Mouse (Mus musculus): ENCODE data around the gene Olfr1509. TPM values are rescaled to one million over a fixed set of nuclear protein-coding genes. Genes with fewer than 3 reads are reported as not detected.
"Not testable (repeated sequence)": the region's sequence is repeated elsewhere in the genome, so short reads cannot be mapped to it uniquely, and the experiment has no call there.

Gene Olfr1509
- not detected in 2 replicates for polyA plus RNA-seq (2012; ENCODE audit: insufficient read depth, insufficient read length, low replicate concordance, missing spikeins)

GRCm38 (mm10) chr14:52442690-52443089, at the start of gene Olfr1509:
Olfr1509 (plus strand) TSS chr14:52442990.
- no peak within 1 kb of the TSS for H3K4me3 ChIP-seq (ENCODE audit: insufficient read depth, low read depth, low read length)
- no peak within 1 kb of the TSS for H3K27ac ChIP-seq (ENCODE audit: insufficient read depth, low read depth, low read length)
- H3K4me1 ChIP-seq (ENCODE audit: control insufficient read depth, insufficient read depth, low read length) = no peaks in the 10 kb centered on the region
- TF ChIP-seq CTCF (IDR thresholded peaks at IDR 0.05; ENCODE audit: insufficient read depth, low read depth, low read length) = no peak

DNA sequence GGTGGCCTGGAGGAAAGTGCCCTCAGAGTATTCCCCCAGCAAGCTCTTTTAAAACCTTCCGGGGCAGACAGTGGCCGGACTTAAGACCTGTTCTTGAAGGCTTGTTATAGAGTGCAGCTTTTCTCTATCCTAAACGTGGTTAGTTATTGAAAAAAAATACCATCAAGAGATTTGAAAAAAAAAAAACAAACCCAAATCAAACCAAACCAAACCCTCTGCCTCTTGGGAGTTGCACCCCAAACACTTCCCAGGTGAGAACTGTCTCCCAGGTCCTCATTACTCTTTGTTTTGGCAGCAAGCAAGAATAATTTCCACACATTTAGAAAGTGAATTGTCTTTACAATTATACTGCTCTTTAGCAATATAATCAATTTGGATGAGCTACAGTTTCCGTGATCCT, 45.5 kb upstream of the Olfr1509 start, which contains the start of gene Olfr1511:
Olfr1511 (minus strand) TSS at position 101 of the 400 bp plus-strand sequence.
- TF ChIP-seq CTCF (IDR thresholded peaks at IDR 0.05; ENCODE audit: insufficient read depth, low read depth, low read length) (no peak), POLR2A (IDR thresholded peaks at IDR 0.05; ENCODE audit: insufficient read depth, low read depth, low read length) (no peak)
- WGBS = 77% methylated on average over 4 of the region's 4 CpGs
- no peak within 1 kb of the TSS for H3K4me3 ChIP-seq (ENCODE audit: insufficient read depth, low read depth, low read length)
- H3K4me1 ChIP-seq (ENCODE audit: control insufficient read depth, insufficient read depth, low read length) = no peaks in the 10 kb centered on the region
- no peak within 1 kb of the TSS for H3K27ac ChIP-seq (ENCODE audit: insufficient read depth, low read depth, low read length)

DNA sequence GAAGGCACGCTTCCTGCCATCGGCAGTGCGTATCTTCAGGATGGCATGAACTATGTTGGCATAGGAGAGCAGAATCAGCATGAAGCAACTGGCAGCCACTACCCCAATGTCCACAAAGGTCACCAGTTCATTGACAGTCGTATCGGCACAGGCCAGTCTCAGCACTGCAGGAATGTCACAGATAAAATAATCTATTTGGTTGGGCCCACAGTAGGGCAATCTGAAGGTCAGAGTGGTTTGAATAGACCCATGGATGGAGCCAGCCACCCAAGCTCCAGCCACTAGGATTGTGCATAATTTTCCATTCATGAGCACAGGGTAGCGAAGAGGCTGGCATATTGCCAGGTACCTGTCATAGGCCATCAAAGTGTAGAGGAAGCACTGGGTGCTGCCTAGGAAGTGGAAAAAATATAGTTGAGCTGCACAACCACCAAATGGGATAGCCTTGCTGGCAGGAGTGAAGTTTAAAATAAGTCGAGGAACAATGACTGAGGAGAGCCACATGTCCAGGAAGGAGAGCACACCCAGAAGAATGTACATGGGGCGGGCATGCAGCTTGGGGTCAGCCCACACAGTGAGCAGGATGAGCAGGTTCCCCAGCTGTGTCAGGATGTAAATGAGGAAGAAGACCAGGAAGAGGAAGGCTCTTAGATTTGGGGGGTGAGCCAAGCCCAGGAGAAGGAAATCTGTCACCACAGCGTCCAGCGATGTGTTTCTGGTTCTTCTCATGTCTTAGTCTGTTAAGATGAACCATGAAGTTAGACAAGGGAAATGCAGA, 32.5 kb upstream of the Olfr1509 start:
- WGBS = 72% methylated on average over 7 of the region's 10 CpGs

DNA sequence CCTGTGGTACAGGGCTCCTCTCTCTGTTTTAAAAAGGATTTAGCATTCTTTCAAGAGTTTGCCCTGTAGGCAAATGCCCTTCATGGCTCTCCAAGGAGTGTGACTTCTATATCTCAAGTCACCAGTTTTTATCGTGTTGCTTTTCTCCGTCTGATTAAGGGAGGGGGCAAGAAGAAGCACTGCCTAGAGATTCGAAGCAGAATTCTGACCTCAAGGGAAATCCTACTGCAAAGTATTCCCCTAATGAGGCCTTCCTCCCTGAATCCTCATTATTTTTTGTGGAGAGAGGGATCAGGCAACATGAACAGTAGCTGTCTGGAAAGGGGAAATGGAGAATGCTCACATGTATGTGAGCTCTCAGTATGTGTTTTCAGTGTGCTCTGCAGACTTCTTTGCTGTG, 28.5 kb upstream of the Olfr1509 start, which contains the start of gene Olfr1510:
Olfr1510 (minus strand) TSS at position 101 of the 400 bp plus-strand sequence.
- whole genome bisulfite sequencing = 90% methylated on average over 3 of the region's 3 CpGs
- TF ChIP-seq POLR2A (IDR thresholded peaks at IDR 0.05; ENCODE audit: insufficient read depth, low read depth, low read length) (no peak), CTCF (IDR thresholded peaks at IDR 0.05; ENCODE audit: insufficient read depth, low read depth, low read length) (no peak)
- H3K4me3 ChIP-seq (ENCODE audit: insufficient read depth, low read depth, low read length) = no peak within 1 kb of the TSS
- no peak within 1 kb of the TSS for H3K27ac ChIP-seq (ENCODE audit: insufficient read depth, low read depth, low read length)
- H3K4me1 ChIP-seq (ENCODE audit: control insufficient read depth, insufficient read depth, low read length) = no peaks in the 10 kb centered on the region

More for the DNA sequence above, 32.5 kb upstream of the Olfr1509 start:
- not testable (repeated sequence) for H3K4me3 ChIP-seq (ENCODE audit: insufficient read depth, low read depth, low read length); H3K27ac ChIP-seq (ENCODE audit: insufficient read depth, low read depth, low read length); H3K4me1 ChIP-seq (ENCODE audit: control insufficient read depth, insufficient read depth, low read length)

GRCm38 (mm10) chr14:52427686-52428085, 15.1 kb upstream of the Olfr1509 start:
- H3K27ac ChIP-seq (ENCODE audit: insufficient read depth, low read depth, low read length) = no peak overlapping the region
- no peak overlapping the region for H3K4me3 ChIP-seq (ENCODE audit: insufficient read depth, low read depth, low read length)
- H3K4me1 ChIP-seq (ENCODE audit: control insufficient read depth, insufficient read depth, low read length) = no peaks in the 10 kb centered on the region
- WGBS = 97% methylated on average over 1 of the region's 1 CpGs
- TF ChIP-seq CTCF (IDR thresholded peaks at IDR 0.05; ENCODE audit: insufficient read depth, low read depth, low read length) = no peak
- TF ChIP-seq POLR2A (IDR thresholded peaks at IDR 0.05; ENCODE audit: insufficient read depth, low read depth, low read length) = no peak

DNA sequence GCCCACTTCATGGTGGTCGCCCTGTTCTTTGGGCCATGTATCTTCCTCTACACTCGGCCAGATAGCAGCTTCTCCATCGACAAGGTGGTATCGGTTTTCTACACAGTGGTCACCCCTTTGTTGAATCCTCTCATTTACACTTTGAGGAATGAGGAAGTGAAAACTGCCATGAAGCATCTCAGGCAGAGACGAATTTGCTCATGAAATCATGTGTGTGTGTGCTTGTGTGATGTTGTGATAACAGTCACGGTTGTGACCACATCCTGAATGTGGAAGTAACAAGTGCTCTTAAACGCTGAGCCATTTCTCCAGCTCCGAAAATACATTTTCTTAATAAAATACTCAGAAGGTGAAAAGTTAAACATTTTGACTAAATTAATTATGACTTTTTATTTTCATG, 8.3 kb downstream of the Olfr1509 start:
- Histone ChIP-seq H3K4me1 (ENCODE audit: control insufficient read depth, insufficient read depth, low read length) (no peaks in the 10 kb centered on the region), H3K4me3 (ENCODE audit: insufficient read depth, low read depth, low read length) (no peak overlapping the region), H3K27ac (ENCODE audit: insufficient read depth, low read depth, low read length) (no peak overlapping the region)
- 89% methylated on average over 8 of the region's 8 CpGs for WGBS
- no peak for TF ChIP-seq POLR2A (IDR thresholded peaks at IDR 0.05; ENCODE audit: insufficient read depth, low read depth, low read length)

- Histone ChIP-seq H3K4me1 (ENCODE audit: control insufficient read depth, insufficient read depth, low read length) (no peaks in the 10 kb centered on the region), H3K4me3 (ENCODE audit: insufficient read depth, low read depth, low read length) (no peak overlapping the region), H3K27ac (ENCODE audit: insufficient read depth, low read depth, low read length) (no peak overlapping the region)
- TF ChIP-seq CTCF (IDR thresholded peaks at IDR 0.05; ENCODE audit: insufficient read depth, low read depth, low read length) (no peak), POLR2A (IDR thresholded peaks at IDR 0.05; ENCODE audit: insufficient read depth, low read depth, low read length) (no peak)
Observed at GRCm38 (mm10) chr14:52461928-52462327, 19.1 kb downstream of the Olfr1509 start.

DNA sequence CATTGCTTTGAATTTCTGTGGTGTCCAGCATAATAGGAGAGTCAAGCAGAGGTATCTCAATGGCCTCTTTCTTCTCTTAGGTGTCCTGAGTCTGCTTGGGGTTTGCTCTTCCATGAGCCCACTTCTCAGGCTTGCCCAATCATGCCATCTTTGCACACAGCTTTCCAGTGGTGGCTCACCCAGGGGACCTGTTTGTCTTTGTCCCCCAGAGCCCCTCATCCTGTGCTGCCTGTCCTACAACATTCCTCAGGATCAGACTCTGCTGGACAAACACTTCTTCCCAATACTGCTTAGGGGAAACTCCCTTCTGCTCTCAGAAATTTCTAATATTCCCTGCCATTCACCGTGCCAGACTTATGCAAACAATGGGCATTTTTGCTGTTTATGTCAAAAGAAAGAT, 22.9 kb downstream of the Olfr1509 start:
- Histone ChIP-seq H3K4me1 (ENCODE audit: control insufficient read depth, insufficient read depth, low read length) (no peaks in the 10 kb centered on the region), H3K27ac (ENCODE audit: insufficient read depth, low read depth, low read length) (no peak overlapping the region), H3K4me3 (ENCODE audit: insufficient read depth, low read depth, low read length) (no peak overlapping the region)
- WGBS = 83% methylated on average over 1 of the region's 1 CpGs
- TF ChIP-seq CTCF (IDR thresholded peaks at IDR 0.05; ENCODE audit: insufficient read depth, low read depth, low read length) (no peak), POLR2A (IDR thresholded peaks at IDR 0.05; ENCODE audit: insufficient read depth, low read depth, low read length) (no peak)

GRCm38 (mm10) chr14:52467395-52467794, 24.6 kb downstream of the Olfr1509 start, which contains the start of gene Olfr1508:
Olfr1508 (minus strand) TSS chr14:52467495.
- H3K4me3 ChIP-seq (ENCODE audit: insufficient read depth, low read depth, low read length) = no peak within 1 kb of the TSS
- TF ChIP-seq CTCF (IDR thresholded peaks at IDR 0.05; ENCODE audit: insufficient read depth, low read depth, low read length) (no peak), POLR2A (IDR thresholded peaks at IDR 0.05; ENCODE audit: insufficient read depth, low read depth, low read length) (no peak)
- H3K4me1 ChIP-seq (ENCODE audit: control insufficient read depth, insufficient read depth, low read length) = no peaks in the 10 kb centered on the region
- H3K27ac ChIP-seq (ENCODE audit: insufficient read depth, low read depth, low read length) = no peak within 1 kb of the TSS
- WGBS = 71% methylated on average over 2 of the region's 2 CpGs

Measured in olfactory bulb, adult 2 months (tissue).